Mouse (Mus musculus) spleen, adult 2 months (tissue): Measurements from ENCODE around the gene Bag6. TPM values are rescaled to one million over a fixed set of nuclear protein-coding genes. Genes with fewer than 3 reads are reported as not detected.

Experiments
- DNase-seq, 2 experiments: peaks; one replicate each; pipeline versions ENCODE4 v3.0.0 to v3.0.0-alpha.2; 2012 to 2021; ENCODE audit warnings: low spot score in 2 of 2, low read depth in 1 of 2
- H3K27ac ChIP-seq: fragments of 200-500 bp; 2 replicates; pipeline ENCODE4 v1.5.1; 2012; ENCODE audit warnings: low read length, inconsistent platforms; ENCODE audit not compliant: insufficient read depth
- H3K27me3 ChIP-seq: fragments of 200-500 bp; 2 replicates; pipeline ENCODE4 v1.6.1; 2012; ENCODE audit warnings: mild to moderate bottlenecking, moderate library complexity, low read length, inconsistent platforms; ENCODE audit not compliant: control insufficient read depth, insufficient read depth
- H3K36me3 ChIP-seq: fragments of 200-500 bp; 2 replicates; pipeline ENCODE4 v1.6.1; 2012; ENCODE audit warnings: mild to moderate bottlenecking, low read length, inconsistent platforms; ENCODE audit not compliant: control insufficient read depth, insufficient read depth
- H3K4me1 ChIP-seq: fragments of 200-500 bp; 2 replicates; pipeline ENCODE4 v1.6.1; 2011; ENCODE audit warnings: inconsistent platforms; ENCODE audit not compliant: control insufficient read depth, insufficient read depth, insufficient read length
- H3K4me3 ChIP-seq: fragments of 200-500 bp; 2 replicates; pipeline ENCODE4 v1.5.1; 2011; ENCODE audit warnings: mild to moderate bottlenecking, inconsistent platforms; ENCODE audit not compliant: insufficient read depth, insufficient read length; ENCODE audit errors: extremely low read depth
- CTCF ChIP-seq: fragments of 200-500 bp; IDR thresholded peaks from 2 replicates; pipeline ENCODE4 v1.5.1; 2011; ENCODE audit warnings: mild to moderate bottlenecking, inconsistent platforms; ENCODE audit not compliant: insufficient read depth, insufficient read length, insufficient replicate concordance; ENCODE audit errors: extremely low read depth
- POLR2A ChIP-seq: fragments of 200-500 bp; IDR thresholded peaks from 2 replicates; pipeline ENCODE4 v1.6.1; 2011; ENCODE audit warnings: low read depth, low read length, inconsistent platforms
- WGBS: fragments of 180-500 bp; shearing (Covaris S2); methylation state at CpG from one replicate; pipeline ENCODE4 v1.1.7; 2018; 5-methylcytosine and 5-hydroxymethylcytosine counted together
- polyA plus RNA-seq: library from polyadenylated mRNA; depleted of rRNA; stranded (reverse); fragments of >200 nt; gene quantifications from 2 replicates; pipeline ENCODE4 v1.2.3, GENCODE M21; 2012

Bag6 gene
- polyA plus RNA-seq, 1 experiment: 166 TPM

GRCm38 (mm10) chr17:35167794-35168193, 32.8 kb downstream of the Bag6 start:
- Histone ChIP-seq H3K4me3 (no peak overlapping the region), H3K27ac (no peak overlapping the region), H3K36me3 (no peaks in the 10 kb centered on the region), H3K4me1 (peaks cover 22% of the 10 kb centered on the region; the same call in 1 of the 2 replicates), H3K27me3 (no peaks in the 10 kb centered on the region)
- WGBS: 89% methylated on average over 7 of the region's 7 CpGs
- no peak for DNase-seq
- TF ChIP-seq CTCF (no peak), POLR2A (no peak)

- H3K4me1 ChIP-seq: peaks cover 25% of the 10 kb centered on the region; the same call in 1 of the 2 replicates
- no peak for TF ChIP-seq POLR2A
- peak; percentile 30; the same call in 1 of the 2 replicates for TF ChIP-seq CTCF
- no peaks in the 10 kb centered on the region for H3K27me3 ChIP-seq
- WGBS: 14% methylated on average over 4 of the region's 4 CpGs
- no peaks in the 10 kb centered on the region for H3K36me3 ChIP-seq
- peak in 1 of 2 experiments; percentile 74 for DNase-seq
- H3K27ac ChIP-seq: no peak overlapping the region
- H3K4me3 ChIP-seq: no peak overlapping the region
These were observed 33.7 kb downstream of the Bag6 start for GRCm38 (mm10) chr17:35168541-35169207.

- no peak for TF ChIP-seq POLR2A
- TF ChIP-seq CTCF: no peak
- Histone ChIP-seq H3K36me3 (no peaks in the 10 kb centered on the region), H3K4me3 (peak overlapping the region; percentile 29), H3K27ac (peak overlapping the region; percentile 89), H3K27me3 (no peaks in the 10 kb centered on the region), H3K4me1 (peaks cover 40% of the 10 kb centered on the region)
- no peak for DNase-seq
- 43% methylated on average over 11 of the region's 11 CpGs for WGBS
These were observed 37.7 kb downstream of the Bag6 start for GRCm38 (mm10) chr17:35172445-35173234.

- Histone ChIP-seq H3K36me3 (no peaks in the 10 kb centered on the region), H3K27me3 (no peaks in the 10 kb centered on the region), H3K27ac (peak overlapping the region; percentile 89), H3K4me1 (peaks cover 40% of the 10 kb centered on the region), H3K4me3 (peak overlapping the region; percentile 15; the same call in 1 of the 2 replicates)
- TF ChIP-seq POLR2A: no peak
- no peak for TF ChIP-seq CTCF
- WGBS: 36% methylated on average over 3 of the region's 3 CpGs
- peak in 1 of 2 experiments; percentile 43 for DNase-seq
These were observed 38.4 kb downstream of the Bag6 start for GRCm38 (mm10) chr17:35173329-35173728.

GRCm38 (mm10) chr17:35174201-35174977, 39.4 kb downstream of the Bag6 start:
- H3K4me1 ChIP-seq: peaks cover 37% of the 10 kb centered on the region
- WGBS: 53% methylated on average over 8 of the region's 8 CpGs
- TF ChIP-seq CTCF (no peak), POLR2A (no peak)
- H3K36me3 ChIP-seq: no peaks in the 10 kb centered on the region
- DNase-seq: no peak
- no peaks in the 10 kb centered on the region for H3K27me3 ChIP-seq
- H3K27ac ChIP-seq: peak overlapping the region; percentile 89
- H3K4me3 ChIP-seq: no peak overlapping the region

GRCm38 (mm10) chr17:35175382-35175781, 40.4 kb downstream of the Bag6 start:
- DNase-seq: peak in 1 of 2 experiments; percentile 49
- Histone ChIP-seq H3K27ac (peak overlapping the region; percentile 49), H3K36me3 (no peaks in the 10 kb centered on the region), H3K4me1 (peaks cover 37% of the 10 kb centered on the region), H3K27me3 (no peaks in the 10 kb centered on the region), H3K4me3 (no peak overlapping the region)
- WGBS: 26% methylated on average over 6 of the region's 6 CpGs
- TF ChIP-seq CTCF: no peak
- TF ChIP-seq POLR2A: no peak
